Mouse (Mus musculus) spleen, embryonic (tissue): ENCODE results near the gene Rusc2.

Source experiments
- CTCF ChIA-PET: fragments of 350-600 bp; sonication (Branson Sonifier 250); formaldehyde crosslinking; loops from one replicate; lab custom pipeline; 2022; lab: Charles Lee

The Rusc2 gene

DNA sequence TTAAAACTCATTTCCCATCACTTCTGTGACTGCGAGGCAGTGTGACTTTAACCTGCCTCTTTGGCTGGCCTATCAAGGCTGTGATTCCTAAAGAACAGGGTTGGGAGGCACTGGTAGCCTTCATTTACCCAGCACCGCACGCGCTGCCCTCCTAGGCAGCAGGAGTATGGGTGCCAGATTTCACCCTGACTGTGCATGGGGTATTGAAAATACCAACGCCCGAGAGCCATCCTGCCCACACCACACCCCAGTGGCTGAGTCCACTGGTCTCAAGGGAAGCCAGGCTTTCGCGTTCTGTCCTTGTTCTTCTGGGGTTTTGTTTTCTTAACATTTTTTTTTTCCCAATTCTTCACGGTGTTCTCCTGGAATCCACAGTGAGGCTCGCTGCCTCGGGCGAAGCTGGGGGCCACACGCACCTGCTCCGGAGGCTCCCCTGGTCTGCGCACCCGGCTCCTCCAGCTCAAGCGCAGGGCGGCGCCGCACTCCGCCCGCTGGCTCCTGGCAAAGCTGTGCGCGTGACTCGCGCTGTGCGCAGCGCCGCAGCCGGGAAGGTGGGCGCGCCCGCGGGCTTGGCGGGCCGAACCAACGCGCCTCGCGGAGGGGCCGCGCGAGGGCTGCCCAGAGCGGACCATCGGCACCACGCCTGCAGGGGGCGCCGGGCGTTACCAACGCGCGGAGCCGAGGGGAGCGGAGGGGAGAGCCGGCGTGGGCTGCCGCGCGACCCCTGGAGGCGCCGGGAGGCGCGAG lies at the start of gene Rusc2:
Gene Rusc2 (plus strand): TSS at position 572 of the 747 bp plus-strand sequence.
- CTCF ChIA-PET, result no interaction called here

DNA sequence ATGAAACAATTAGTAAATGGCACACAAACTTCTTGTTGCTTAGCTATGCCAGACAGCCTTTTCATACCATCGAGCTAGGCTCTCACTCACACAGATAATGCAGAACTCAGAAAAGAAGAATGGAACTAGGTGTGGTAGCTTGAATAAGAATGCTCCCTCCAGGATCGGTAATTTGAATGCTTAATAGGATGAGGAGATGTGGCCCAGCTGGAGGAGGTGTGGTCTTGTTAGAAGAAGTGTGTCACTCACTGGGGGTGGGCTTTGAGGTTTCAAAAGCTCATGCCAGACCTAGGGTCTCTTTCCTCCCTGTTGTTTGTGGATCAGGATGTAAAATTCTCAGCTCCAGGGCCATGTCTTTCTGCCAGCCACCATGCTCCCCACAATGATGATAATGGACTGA lies 47.0 kb upstream of the Rusc2 start:
- CTCF ChIA-PET, result no interaction called here

DNA sequence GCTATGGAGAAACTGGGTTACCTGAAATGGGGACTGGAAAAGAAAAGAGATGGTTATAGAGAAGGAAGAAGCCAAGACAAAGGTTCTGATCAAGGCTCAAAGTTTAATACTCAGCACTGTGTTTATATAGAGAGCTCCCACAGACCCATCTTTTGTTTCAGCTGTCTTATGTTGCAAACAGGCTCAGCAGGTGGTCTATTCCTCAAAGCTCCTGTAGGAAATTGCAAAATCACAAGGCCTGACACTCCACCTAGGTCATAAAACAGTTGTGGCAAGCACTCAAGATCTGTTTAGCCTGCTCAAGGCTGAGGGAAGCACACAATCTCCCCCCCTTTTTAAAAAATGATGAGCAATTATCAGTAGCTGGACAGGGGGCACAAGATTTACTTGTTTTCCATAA lies 45.6 kb upstream of the Rusc2 start:
- CTCF ChIA-PET, result no interaction called here

DNA sequence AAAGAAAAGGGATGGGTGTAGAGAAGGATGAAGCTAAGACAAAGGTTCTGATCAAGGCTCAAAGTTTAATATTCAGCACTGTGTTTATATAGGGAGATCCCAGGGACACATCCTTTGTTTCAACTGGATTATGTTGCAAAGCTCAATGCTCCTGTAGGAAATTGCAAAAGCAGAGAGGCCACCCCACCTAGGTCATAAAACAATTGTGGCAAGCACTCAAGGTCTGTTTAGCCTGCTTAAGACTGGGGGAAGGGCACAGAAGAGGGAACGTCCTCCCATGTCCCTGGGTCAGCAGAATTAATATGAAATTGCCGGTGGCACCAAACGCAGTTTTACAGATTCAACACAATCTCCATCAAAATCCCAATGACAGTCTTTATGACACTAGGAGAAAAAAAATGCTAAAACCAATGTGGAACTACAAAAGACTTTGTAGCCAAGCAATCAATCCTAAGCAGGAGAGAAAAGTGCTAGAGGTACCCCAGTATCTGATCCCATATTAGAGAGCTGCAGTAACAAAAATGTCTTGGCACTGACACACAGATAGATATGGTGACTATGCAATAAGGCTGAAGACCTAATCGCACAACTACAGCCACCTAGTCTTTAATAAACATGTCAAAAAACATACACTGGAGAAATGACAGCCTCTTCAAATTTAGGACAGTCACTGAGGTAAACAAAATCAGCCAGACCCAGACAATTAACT lies 41.5 kb upstream of the Rusc2 start:
- CTCF ChIA-PET, result no interaction called here

DNA sequence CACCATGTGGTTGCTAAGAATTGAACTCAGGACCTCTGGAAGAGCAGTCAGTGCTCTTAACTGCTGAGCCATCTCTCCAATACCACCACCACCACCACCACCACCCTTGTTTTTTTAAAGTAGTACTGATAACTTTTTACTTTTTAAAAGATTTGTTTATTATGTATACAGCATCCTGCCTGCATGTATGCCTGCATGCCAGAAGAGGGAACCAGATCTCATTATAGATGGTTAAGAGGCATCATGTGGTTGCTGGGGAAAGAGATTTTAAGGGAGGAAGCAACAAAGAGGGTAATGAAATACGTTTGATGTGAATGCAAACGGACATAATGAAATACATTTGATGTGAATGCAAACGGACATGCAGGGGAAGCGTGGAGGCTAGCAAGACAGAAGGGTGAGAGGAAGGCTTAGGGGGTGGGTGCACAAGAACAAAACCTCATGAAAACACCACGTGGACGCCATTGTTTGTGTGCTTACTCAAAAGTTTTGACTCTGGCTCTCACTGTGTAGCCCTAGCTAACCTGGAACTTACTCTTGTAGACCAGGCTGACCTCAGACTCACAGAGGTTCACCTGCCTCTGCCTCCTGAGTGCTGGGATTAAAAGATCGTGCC lies 40.4 kb upstream of the Rusc2 start:
- CTCF ChIA-PET, result no interaction called here

DNA sequence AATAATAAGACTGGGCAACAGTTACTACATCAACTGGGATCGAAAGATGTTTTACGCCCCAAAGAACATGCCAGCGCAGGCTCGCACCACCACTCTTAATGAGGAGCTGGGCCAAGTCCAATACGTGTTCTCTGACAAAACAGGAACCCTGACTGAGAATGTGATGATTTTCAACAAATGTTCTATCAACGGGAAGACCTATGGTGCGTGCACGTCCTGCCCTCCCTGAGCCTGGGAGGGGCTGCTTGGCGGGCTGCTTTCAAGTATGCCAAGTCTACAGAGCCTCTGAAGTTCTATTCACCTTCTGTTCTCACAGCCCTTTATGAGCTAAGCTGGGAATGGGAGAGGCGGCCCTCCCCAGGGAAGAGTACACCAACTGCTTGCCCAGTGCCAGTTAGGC lies 39.3 kb upstream of the Rusc2 start:
- CTCF ChIA-PET, result no interaction called here

DNA sequence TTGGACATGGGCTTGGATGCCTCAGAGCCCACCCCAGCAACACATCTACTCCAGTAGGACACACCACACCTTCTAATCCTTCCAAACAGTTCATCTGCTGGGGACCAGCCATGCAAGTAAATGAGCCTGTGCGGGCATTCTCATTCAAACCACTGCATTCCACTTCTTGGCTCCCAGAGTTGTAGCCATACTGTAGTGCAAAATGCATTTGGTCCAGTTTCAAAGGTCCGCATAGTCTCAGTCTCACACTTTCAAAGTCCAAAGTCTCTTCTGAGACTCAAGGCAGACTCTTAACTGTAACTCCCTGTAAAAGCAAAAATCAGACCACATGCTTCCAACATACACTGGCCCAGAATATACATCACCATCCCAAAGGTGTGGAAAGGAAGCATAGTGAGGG lies 36.8 kb upstream of the Rusc2 start:
- CTCF ChIA-PET, result no interaction called here

DNA sequence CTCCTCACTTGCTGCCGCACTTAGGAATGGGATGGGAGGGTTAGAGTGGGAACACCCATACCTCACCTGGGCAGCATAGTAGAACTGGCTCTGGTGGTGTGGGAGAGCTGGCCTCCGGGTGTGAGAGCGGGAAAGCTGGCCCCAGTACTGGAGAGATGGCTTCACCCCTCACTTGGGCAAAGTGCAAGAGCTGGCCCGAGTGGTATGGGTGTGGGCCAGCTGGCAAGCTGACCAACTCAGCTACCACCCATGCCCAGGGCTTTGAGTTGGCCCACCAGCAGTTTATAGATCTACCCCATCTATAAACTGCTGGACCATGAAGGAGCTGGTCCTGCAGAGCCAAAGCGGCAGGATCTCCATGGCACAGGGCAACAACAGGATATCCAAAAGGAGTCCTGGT lies 32.6 kb upstream of the Rusc2 start:
- CTCF ChIA-PET, result no interaction called here

DNA sequence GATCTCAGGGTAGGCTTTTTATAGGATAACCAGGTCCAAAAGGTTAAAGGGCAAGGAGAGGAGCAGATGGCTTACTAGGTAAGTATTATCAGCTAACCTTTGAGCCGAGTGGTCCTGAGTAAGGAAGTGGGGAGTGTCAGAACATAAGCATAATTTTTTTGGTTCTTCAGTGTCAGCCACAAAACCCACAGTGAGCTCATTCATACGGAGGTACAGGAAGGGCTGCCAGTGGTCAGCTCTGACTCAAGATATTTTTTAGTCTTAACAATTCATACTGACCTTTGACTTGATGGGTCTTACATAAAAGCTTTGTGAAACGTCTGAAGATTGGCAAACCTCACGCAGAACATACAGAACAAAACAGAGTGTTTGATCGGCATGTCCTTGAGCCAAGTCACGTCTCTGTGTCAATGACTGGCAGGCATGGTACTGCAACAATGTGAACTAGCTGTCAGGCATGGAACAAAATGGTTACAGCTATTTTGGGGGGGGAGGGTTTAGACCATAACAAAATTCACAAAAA lies 31.7 kb upstream of the Rusc2 start:
- CTCF ChIA-PET, result no interaction called here

DNA sequence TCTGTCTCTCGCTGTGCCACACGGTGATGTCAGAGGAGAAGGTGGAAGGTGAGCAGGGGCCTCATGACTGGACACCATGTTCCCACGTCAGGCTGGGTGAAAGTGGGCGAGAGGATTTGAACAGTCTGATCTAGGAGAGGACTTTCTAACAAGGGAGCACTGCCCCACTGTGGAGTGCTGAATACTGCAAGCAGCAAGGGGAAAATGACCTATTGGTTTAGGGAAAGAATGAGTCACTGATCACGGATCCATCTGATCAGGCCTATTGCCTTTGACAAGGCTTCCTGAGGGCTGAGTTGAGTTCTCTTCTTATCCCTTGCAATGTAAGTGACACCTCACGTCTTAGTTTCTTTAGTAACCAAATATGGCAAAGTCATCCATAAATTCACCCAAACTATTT lies 28.1 kb upstream of the Rusc2 start:
- CTCF ChIA-PET, result no interaction called here

DNA sequence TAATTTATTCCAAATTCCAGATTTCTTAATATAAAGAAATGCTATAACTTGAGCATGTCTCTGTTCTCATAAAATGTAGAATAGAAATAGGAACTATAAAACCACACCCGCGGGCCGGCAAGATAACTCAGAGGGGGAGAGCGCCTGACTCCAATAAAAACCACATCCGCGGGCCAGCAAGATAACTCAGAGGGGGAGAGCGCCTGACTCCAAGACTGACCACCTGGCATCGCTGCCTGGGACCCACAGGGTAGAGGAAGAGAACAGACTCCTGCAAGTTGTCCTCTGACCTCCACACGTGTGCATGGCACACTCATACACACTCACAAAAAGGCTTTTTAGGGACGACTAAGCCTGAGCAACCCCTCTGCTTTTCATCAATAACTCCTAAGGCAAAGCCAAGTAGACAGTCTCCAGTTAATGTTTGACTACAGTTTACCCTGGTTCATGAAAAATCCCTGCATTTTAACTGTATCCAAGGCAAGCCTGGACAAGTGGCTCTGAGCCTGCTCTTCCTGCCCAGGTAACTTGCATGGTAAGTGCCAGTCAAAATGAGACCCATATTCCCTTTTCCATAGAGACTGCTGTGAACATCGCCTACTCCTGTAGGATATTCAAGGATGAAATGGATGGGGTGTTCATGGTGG lies 16.7 kb upstream of the Rusc2 start:
- CTCF ChIA-PET, result no interaction called here

DNA sequence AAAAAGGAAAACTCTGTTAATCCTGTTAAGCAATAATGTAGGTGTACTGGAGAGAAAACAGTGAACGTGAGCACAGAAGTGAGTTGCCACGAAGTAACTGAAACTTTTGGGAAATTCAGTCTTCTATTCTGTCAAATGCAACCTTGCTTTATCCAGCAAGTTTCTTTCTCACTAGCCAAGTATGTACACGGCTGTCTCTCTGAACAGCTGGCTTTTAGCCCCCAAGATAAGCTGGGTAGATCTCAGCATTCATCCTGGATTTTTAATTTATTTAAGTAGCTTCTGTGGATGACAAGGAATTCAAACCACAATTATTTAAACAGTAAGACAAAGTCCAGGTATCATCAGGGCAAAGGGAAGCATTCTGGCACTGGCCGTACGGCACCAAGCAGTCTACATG lies 14.5 kb upstream of the Rusc2 start:
- CTCF ChIA-PET, result no interaction called here

DNA sequence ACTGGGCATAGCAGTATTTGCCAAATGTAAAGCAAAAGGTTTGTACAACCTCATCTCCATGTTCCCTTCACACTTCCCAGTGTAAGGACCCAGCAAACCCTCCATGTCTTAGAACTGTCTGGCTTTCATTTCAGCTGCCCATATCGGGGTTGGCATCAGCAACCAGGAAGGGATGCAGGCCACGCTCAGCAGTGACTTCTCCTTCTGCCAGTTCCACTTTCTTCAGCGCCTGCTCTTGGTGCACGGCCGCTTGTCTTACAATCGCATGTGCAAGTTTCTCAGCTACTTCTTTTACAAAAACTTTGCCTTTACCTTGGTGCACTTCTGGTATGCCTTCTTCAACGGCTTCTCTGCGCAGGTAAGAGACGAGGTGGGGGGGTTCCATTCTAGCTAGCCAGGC lies 14.0 kb upstream of the Rusc2 start:
- CTCF ChIA-PET, result no interaction called here

DNA sequence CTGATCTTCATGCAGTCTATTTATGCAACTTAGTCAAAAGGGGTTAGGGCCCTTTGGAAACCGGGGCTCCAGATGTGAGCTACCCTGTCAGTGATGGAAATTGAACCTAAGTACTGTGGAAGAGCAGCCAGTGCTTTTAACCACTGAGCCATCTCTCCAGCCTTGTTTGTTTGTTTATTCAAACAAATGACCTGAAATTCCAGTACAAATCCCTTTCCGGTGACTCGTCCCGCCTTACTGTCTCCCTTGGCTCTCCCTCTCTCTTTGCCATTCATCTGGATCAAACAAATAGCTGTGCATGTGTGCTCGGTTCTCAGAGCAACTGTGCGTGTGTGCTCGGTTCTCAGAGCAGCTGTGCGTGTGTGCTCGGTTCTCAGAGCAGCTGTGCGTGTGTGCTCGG lies 10.4 kb upstream of the Rusc2 start:
- CTCF ChIA-PET, result no interaction called here

DNA sequence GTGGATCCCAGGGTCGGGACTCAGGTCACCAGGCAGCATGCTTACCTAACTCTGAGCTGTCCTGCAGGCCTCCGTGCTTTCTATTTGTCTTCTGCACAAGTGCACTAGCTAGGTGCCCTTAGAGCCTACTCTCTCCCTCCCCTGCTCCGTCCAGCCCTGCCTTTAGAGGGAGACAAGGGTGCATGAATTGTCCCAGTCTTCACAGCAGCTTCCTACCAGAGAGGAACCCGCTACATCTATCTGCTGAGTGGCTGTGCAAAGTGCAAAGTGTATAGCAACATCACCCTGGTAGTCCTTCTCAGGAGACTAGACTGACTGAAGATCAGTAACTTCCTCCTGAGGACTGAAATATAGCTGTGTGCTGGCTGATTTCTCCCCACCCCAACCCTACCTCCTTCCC lies 9.6 kb upstream of the Rusc2 start:
- CTCF ChIA-PET, result no interaction called here

DNA sequence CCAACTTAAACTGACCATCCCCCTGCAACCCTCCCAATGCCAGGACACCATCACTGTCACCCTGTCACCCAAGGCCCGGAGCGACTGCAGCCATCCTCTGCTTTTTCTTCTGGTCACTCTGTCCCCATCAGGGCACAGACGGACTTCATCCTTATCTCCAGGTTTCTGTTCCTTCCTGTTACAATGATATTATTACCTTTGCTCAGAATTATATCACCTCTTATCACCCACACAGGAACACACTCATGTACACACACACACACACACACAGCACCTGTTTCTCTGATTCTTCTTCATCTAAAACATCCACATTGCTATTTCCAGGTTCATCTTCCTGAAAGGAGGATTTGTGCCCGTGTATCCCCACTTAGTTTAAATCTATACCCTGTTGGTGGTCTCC lies 7.5 kb upstream of the Rusc2 start:
- CTCF ChIA-PET, result no interaction called here

DNA sequence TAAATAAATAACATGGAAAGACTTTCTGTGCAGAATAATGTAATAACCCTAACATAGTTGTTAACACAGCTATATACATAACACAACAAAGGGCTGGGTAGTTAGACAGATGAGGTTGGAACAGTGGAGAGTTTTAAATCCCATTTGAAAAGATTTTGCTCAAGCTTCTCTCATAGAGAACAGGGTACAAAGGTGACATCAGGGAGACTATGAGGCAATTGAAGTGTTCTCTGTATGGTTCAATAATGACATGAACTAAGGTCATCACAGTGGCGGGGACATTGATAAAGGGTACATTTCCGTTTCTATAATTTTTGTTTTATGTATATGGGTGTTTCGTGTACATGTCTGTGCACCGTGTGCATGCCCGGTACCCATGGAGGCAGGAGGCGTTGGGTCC lies 2.2 kb upstream of the Rusc2 start:
- CTCF ChIA-PET, result no interaction called here

DNA sequence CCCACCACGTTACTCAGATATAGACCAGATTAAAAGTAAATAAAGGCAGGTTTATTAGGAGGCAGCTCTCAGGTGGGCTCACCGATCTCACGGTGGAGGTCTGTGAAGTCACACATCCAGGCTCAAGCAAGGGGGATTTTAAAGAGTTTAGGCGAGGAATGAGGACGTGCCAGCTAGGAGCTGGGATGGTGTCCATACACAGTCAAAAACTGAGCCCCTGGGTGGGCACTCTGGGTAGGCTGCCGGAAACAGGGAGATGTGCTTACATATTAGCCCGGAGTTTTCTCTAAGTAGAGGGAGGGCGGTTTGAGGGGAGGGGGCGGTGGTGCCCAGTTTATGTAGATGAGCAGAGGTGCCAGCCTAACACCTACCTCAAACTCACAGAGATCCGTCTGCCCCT lies 828 bp upstream of the Rusc2 start:
- CTCF ChIA-PET, result no interaction called here

DNA sequence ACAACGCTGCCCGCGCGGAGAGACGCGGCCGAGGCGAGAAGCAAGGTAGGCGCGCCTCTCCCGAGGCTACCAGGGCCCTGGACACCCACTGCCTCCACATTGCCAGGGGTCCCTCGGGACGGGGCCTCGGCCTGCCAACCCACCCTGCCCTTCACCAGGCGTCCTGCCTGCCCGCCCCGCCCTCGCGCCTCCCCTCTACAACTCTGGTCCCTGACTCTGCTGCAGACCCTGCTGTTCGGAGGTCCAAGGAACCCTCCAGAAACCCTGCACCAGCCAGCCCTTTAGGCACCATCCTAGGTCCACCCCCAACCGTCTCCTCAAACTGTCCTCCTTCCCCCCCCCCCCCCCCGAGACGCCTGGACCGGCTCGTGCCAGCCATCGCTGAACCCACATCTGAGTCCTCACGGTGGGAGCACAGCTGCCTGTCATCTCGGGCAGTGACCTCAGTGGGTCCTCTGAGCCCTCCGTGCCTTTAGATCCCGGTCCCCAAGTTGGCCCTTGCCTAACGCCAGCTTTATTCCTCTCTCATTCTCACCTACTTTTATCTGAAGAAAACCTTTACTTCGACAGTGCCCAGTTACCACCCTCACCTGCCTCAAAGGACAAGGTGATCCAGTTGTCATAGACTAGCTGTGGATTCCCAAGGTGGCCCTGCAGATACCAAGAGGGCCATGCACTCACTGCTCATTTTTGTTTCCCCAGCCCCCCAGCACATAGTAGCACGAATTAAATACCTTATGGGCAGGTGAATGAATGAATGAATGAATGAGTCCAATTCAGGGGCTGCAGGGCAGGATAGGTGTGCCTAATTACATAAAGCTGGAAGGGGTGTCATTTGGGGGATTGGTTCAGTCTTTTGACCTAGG lies 609 bp downstream of the Rusc2 start:
- CTCF ChIA-PET, result no interaction called here

DNA sequence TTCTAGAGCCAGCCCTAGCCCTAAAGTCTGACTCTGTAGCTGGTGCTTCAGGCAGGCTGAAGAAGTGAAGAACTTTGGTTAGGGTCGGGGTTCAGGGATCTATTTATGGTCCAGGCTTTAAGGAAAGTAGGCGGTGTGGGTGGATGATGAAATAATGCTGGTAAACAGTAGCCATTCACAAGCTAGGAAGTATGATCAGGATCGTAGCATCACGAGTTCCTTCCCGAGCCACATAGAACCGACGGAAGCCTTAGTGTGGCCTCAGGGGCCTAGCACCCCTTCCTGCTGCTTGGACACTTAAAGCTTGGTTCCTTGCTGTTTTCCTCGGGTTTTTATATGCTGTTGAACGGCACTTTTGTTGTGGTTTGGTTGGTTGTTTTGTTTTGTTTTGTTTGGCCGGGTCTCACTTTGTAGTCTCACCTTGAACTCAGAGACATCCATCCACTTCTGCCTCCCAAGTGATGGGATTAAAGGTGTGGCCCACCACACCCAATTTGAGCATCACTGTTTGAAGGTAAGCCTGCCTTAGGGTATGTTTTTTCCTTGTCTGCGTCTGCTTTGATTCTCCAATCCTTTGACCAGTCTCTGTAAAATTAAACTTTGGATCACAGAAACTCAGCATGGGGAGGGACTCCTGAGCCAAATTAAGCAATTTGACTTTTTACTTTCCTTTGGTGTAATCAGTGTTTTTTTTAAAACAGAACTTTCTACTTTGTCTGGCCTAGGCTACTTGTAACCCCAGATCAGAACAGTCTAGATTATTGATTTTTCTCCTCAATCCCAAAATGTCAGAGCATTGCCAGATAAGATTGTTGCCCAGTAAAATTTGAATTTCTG lies 1.7 kb downstream of the Rusc2 start:
- CTCF ChIA-PET, result no interaction called here

DNA sequence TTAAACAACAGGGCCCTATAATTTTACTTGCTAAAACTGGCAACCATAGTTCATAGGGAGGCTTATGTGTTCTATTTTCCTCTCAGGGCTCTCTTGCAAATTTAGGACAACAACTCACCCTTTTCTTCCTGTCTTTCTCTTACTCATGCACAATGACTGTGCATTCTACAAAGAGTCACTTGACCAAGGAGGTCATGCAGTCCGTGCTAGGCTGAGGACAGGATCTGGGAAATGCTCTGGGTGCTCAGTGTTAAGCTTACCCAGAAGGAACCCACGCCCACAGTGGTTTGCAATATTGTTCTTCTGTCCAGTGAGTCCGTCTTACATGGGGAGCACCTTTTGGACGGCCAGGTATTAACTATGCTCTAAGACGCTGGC lies 2.3 kb downstream of the Rusc2 start:
- CTCF ChIA-PET, result no interaction called here
